Mouse (Mus musculus): ENCODE results near the gene Cntn5. TPM values are rescaled to one million over a fixed set of nuclear protein-coding genes. Genes with fewer than 3 reads are reported as not detected.

Gene Cntn5
- total and polyA plus RNA-seq, 3 experiments = not detected

DNA sequence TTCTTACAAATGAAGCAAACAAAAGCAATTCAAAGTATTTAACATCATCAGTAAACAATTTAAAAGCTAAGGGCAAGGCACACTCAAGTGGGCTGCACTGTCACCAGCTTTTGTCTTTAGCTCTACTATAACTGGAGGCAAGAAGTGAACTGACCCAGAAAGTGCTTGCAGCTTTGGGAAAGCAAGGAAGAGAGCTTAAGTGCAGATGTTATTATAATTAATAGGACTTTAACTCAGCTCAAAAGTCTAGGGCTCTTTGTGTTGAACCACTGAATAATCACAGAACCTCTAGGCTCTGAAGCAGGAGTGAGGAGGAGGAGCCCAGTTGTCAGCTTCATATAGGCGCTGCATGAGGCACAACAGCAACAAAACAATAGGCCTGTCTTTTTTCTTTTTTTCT lies 1049.8 kb downstream of the Cntn5 start:
- dilution Hi-C loops (cut with MboI; ENCODE audit: extremely low pct_ligation_motif_present, extremely low pct_unique_long_range_greater_than_20kb, low sequenced_read_pairs) (no loop called here), in situ Hi-C loops (cut with MboI; ENCODE audit: low pct_ligation_motif_present, low pct_unique_long_range_greater_than_20kb, low sequenced_read_pairs) (no loop called here)
- no peaks in the 10 kb centered on the region for H3K79me2 ChIP-seq (replicated peaks; ENCODE audit: control insufficient read depth, extremely low read depth, insufficient read depth, poor library complexity, severe bottlenecking)
- no peak for TF ChIP-seq ELF1 (IDR thresholded peaks at IDR 0.05; ENCODE audit: low read depth, low read length)
- no peak for TF ChIP-seq MEF2A (IDR thresholded peaks at IDR 0.05; ENCODE audit: borderline replicate concordance, low read depth, low read length)
- no peak for TF ChIP-seq NELFE (IDR thresholded peaks at IDR 0.05; ENCODE audit: low read depth, low read length)
- no peak for TF ChIP-seq SMC3 (IDR thresholded peaks at IDR 0.05; ENCODE audit: low read depth, low read length)
- no peak for TF ChIP-seq CTCF (conservative IDR thresholded peaks at IDR 0.05 in 1 of 2, IDR thresholded peaks at IDR 0.05 in 1 of 2; ENCODE audit: low read depth in 2 of 2, low read length in 2 of 2)
- TF ChIP-seq TCF12 (IDR thresholded peaks at IDR 0.05; ENCODE audit: low read depth, low read length) = no peak
- TF ChIP-seq HCFC1 (IDR thresholded peaks at IDR 0.05; ENCODE audit: low read depth, low read length) = no peak
- TF ChIP-seq NRF1 (IDR thresholded peaks at IDR 0.05; ENCODE audit: low read depth, low read length) = no peak
- TF ChIP-seq CHD2 (IDR thresholded peaks at IDR 0.05; ENCODE audit: low read length) = no peak
- TF ChIP-seq BHLHE40 (IDR thresholded peaks at IDR 0.05; ENCODE audit: low read depth, low read length) = no peak
- TF ChIP-seq MXI1 (IDR thresholded peaks at IDR 0.05; ENCODE audit: low read depth, low read length) = no peak
- TF ChIP-seq PAX5 (IDR thresholded peaks at IDR 0.05; ENCODE audit: low read length) = no peak
- TF ChIP-seq USF1 (IDR thresholded peaks at IDR 0.05; ENCODE audit: low read depth, low read length) = no peak
- TF ChIP-seq ZNF384 (IDR thresholded peaks at IDR 0.05; ENCODE audit: low read depth, low read length) = no peak
- no peak for TF ChIP-seq JUN (IDR thresholded peaks at IDR 0.05; ENCODE audit: insufficient read depth, low read depth, low read length)
- no peak for TF ChIP-seq POLR2A (IDR thresholded peaks at IDR 0.05; ENCODE audit: low read depth, low read length)
- H3K9me3 ChIP-seq (replicated peaks; ENCODE audit: low read length) = no peaks in the 10 kb centered on the region
- no peaks in the 10 kb centered on the region for H3K36me3 ChIP-seq (replicated peaks in 1 of 2; ENCODE audit: control insufficient read depth in 1 of 2, insufficient read depth in 1 of 2, low read length in 1 of 2)
- H3K27ac ChIP-seq (ENCODE audit: insufficient read depth, low read depth) = no peak overlapping the region
- DNase-seq (ENCODE audit: extremely low read depth) = no peak
- no peak overlapping the region for H3K4me3 ChIP-seq (replicated peaks in 1 of 3; ENCODE audit: low read depth in 2 of 3, low read length in 2 of 3, poor library complexity in 1 of 3)
- H3K9ac ChIP-seq (ENCODE audit: insufficient read depth, low read depth) = no peak overlapping the region
- no peaks in the 10 kb centered on the region for H3K27me3 ChIP-seq (replicated peaks)
- no peak overlapping the region for H3K4me2 ChIP-seq (ENCODE audit: insufficient read depth, low read depth, poor library complexity, severe bottlenecking)
- H3K4me1 ChIP-seq (ENCODE audit: control insufficient read depth in 1 of 2, insufficient read depth in 2 of 2) = no peaks in the 10 kb centered on the region

DNA sequence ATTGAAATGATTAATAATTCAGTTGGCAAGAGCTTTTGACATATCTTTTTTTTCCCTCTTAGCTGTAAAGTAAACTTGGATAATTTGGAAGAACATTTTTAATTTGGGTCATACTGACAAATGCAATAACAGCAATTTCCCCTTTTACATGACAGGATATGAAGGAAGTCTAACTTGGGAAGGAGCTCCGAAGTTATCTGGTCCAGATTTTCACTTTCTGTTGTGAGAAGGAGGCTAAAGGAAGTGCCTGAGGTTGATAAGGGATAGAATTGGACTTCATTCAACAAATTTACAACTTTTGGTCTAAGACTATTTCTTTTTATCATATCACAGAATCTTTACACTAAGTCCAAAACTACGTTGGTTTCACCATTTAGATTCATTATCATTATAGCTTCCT lies 1074.3 kb downstream of the Cntn5 start:
- Histone ChIP-seq H3K27me3 (replicated peaks) (no peaks in the 10 kb centered on the region), H3K36me3 (replicated peaks in 1 of 2; ENCODE audit: control insufficient read depth in 1 of 2, insufficient read depth in 1 of 2, low read length in 1 of 2) (no peaks in the 10 kb centered on the region), H3K27ac (ENCODE audit: insufficient read depth, low read depth) (no peak overlapping the region), H3K4me2 (ENCODE audit: insufficient read depth, low read depth, poor library complexity, severe bottlenecking) (no peak overlapping the region), H3K9me3 (replicated peaks; ENCODE audit: low read length) (peaks cover 3% of the 10 kb centered on the region), H3K4me1 (ENCODE audit: control insufficient read depth in 1 of 2, insufficient read depth in 2 of 2) (no peaks in the 10 kb centered on the region), H3K79me2 (replicated peaks; ENCODE audit: control insufficient read depth, extremely low read depth, insufficient read depth, poor library complexity, severe bottlenecking) (no peaks in the 10 kb centered on the region), H3K9ac (ENCODE audit: insufficient read depth, low read depth) (no peak overlapping the region), H3K4me3 (replicated peaks in 1 of 3; ENCODE audit: low read depth in 2 of 3, low read length in 2 of 3, poor library complexity in 1 of 3) (no peak overlapping the region)
- dilution Hi-C loops (cut with MboI; ENCODE audit: extremely low pct_ligation_motif_present, extremely low pct_unique_long_range_greater_than_20kb, low sequenced_read_pairs) = no loop called here
- in situ Hi-C loops (cut with MboI; ENCODE audit: low pct_ligation_motif_present, low pct_unique_long_range_greater_than_20kb, low sequenced_read_pairs) = no loop called here
- TF ChIP-seq MAFK (IDR thresholded peaks at IDR 0.05; ENCODE audit: insufficient replicate concordance, low read length) (no peak), MEF2A (IDR thresholded peaks at IDR 0.05; ENCODE audit: borderline replicate concordance, low read depth, low read length) (no peak), BHLHE40 (IDR thresholded peaks at IDR 0.05; ENCODE audit: low read depth, low read length) (no peak), POLR2AphosphoS2 (IDR thresholded peaks at IDR 0.05; ENCODE audit: low read depth, low read length) (no peak), MAZ (IDR thresholded peaks at IDR 0.05; ENCODE audit: low read depth, low read length) (no peak), E2F4 (IDR thresholded peaks at IDR 0.05; ENCODE audit: insufficient replicate concordance, low read depth, low read length) (no peak), ZC3H11A (IDR thresholded peaks at IDR 0.05; ENCODE audit: low read depth, low read length) (no peak), TBP (conservative IDR thresholded peaks at IDR 0.05; ENCODE audit: low read depth, low read length) (no peak), USF1 (IDR thresholded peaks at IDR 0.05; ENCODE audit: low read depth, low read length) (no peak), RCOR1 (conservative IDR thresholded peaks at IDR 0.05; ENCODE audit: low read depth, low read length) (no peak), ZMIZ1 (IDR thresholded peaks at IDR 0.05; ENCODE audit: low read depth, low read length) (no peak)
- no peak for DNase-seq (ENCODE audit: extremely low read depth)

Measured in CH12.LX (cell line).